Mouse (Mus musculus) frontal cortex, postnatal 10 days (tissue): ENCODE data around the gene Fars2.
"Not testable (repeated sequence)": the region's sequence is repeated elsewhere in the genome, so short reads cannot be mapped to it uniquely, and the experiment has no call there.

ENCODE experiments used
- DNase-seq, 2 experiments: peaks; one replicate each; pipeline ENCODE4 v3.0.0; 2022; ENCODE audit warnings: low spot score in 2 of 2, mixed read lengths in 1 of 2

Gene Fars2

GRCm38 (mm10) chr13:36367712-36368491 lies 250.7 kb downstream of the Fars2 start:
- DNase-seq: no peak

GRCm38 (mm10) chr13:36368799-36369198 lies 251.6 kb downstream of the Fars2 start:
- no peak for DNase-seq

- DNase-seq: no peak
Measured at GRCm38 (mm10) chr13:36369400-36369799, 252.2 kb downstream of the Fars2 start.

- no peak for DNase-seq
Measured at GRCm38 (mm10) chr13:36383236-36383635, 266.0 kb downstream of the Fars2 start.

- DNase-seq: no peak
Measured at GRCm38 (mm10) chr13:36386074-36386473, 268.9 kb downstream of the Fars2 start.

- no peak for DNase-seq
Measured at GRCm38 (mm10) chr13:36391936-36392335, 274.7 kb downstream of the Fars2 start.

GRCm38 (mm10) chr13:36392666-36393065 lies 275.5 kb downstream of the Fars2 start:
- no peak for DNase-seq

GRCm38 (mm10) chr13:36401011-36401410 lies 283.8 kb downstream of the Fars2 start:
- no peak for DNase-seq

- no peak for DNase-seq
Measured at GRCm38 (mm10) chr13:36413276-36413675, 296.1 kb downstream of the Fars2 start.

GRCm38 (mm10) chr13:36415176-36415575 lies 298.0 kb downstream of the Fars2 start:
- DNase-seq: no peak

- DNase-seq: no peak
Measured at GRCm38 (mm10) chr13:36416546-36416945, 299.3 kb downstream of the Fars2 start.

- DNase-seq: no peak
Measured at GRCm38 (mm10) chr13:36419357-36419756, 302.1 kb downstream of the Fars2 start.

- DNase-seq: no peak
Measured at GRCm38 (mm10) chr13:36422446-36422845, 305.2 kb downstream of the Fars2 start.

GRCm38 (mm10) chr13:36425824-36426705 lies 308.9 kb downstream of the Fars2 start:
- DNase-seq: not testable (repeated sequence)

- DNase-seq: no peak
Measured at GRCm38 (mm10) chr13:36429500-36430189, 312.4 kb downstream of the Fars2 start.

GRCm38 (mm10) chr13:36430420-36431114 lies 313.4 kb downstream of the Fars2 start:
- DNase-seq: no peak

GRCm38 (mm10) chr13:36431974-36432518 lies 314.8 kb downstream of the Fars2 start:
- DNase-seq: no peak

- DNase-seq: no peak
Measured at GRCm38 (mm10) chr13:36444748-36445423, 327.7 kb downstream of the Fars2 start.

GRCm38 (mm10) chr13:36447947-36448346 lies 330.7 kb downstream of the Fars2 start:
- DNase-seq: no peak

GRCm38 (mm10) chr13:36448565-36448964 lies 331.4 kb downstream of the Fars2 start:
- no peak for DNase-seq

GRCm38 (mm10) chr13:36451437-36451836 lies 334.2 kb downstream of the Fars2 start:
- no peak for DNase-seq
